Mouse (Mus musculus) midbrain, embryonic 12.5 days (tissue): ENCODE results near the gene Olfr1382. TPM values are rescaled to one million over a fixed set of nuclear protein-coding genes. Genes with fewer than 3 reads are reported as not detected.
"Not testable (repeated sequence)": the region's sequence is repeated elsewhere in the genome, so short reads cannot be mapped to it uniquely, and the experiment has no call there.

ENCODE experiments used
- ATAC-seq: fragments of 200-750 bp; cut with Nextera tagmentation; 2 replicates; pipeline ENCODE4 v1.8.0; 2017; ENCODE audit warnings: low read depth, moderate TSS enrichment, moderate library complexity; ENCODE audit not compliant: low FRiP score
- H3K27ac ChIP-seq: fragments of 300-500 bp; sonication (generic); replicated peaks from 2 replicates; pipeline ENCODE4 v1.5.1; 2016; ENCODE audit warnings: mild to moderate bottlenecking
- H3K27me3 ChIP-seq: fragments of 300-500 bp; sonication (generic); 2 replicates; pipeline ENCODE4 v1.6.1; 2016; ENCODE audit warnings: mild to moderate bottlenecking
- H3K36me3 ChIP-seq: fragments of 300-500 bp; sonication (generic); 2 replicates; pipeline ENCODE4 v1.6.1; 2016
- H3K4me1 ChIP-seq: fragments of 300-500 bp; sonication (generic); 2 replicates; pipeline ENCODE4 v1.6.1; 2016
- H3K4me2 ChIP-seq: fragments of 300-500 bp; sonication (generic); replicated peaks from 2 replicates; pipeline ENCODE4 v1.6.1; 2016; ENCODE audit warnings: mild to moderate bottlenecking, moderate library complexity
- H3K4me3 ChIP-seq: fragments of 300-500 bp; sonication (generic); 2 replicates; pipeline ENCODE4 v1.5.1; 2016; ENCODE audit warnings: mild to moderate bottlenecking
- H3K9ac ChIP-seq: fragments of 300-500 bp; sonication (generic); replicated peaks from 2 replicates; pipeline ENCODE4 v1.6.1; 2016; ENCODE audit warnings: mild to moderate bottlenecking, moderate library complexity
- H3K9me3 ChIP-seq: fragments of 300-500 bp; sonication (generic); 2 replicates; pipeline ENCODE4 v1.6.1; 2016; ENCODE audit warnings: mild to moderate bottlenecking
- WGBS: fragments of 180-500 bp; shearing (Covaris S2); methylation state at CpG from one replicate; pipeline ENCODE4 v1.1.7; 2016; 5-methylcytosine and 5-hydroxymethylcytosine counted together
- polyA plus RNA-seq: library from polyadenylated mRNA; unstranded; fragments of >200 nt; fragmentation: Nextera tagmentation; extraction: Ambion mirVana; gene quantifications from 2 replicates; pipeline ENCODE4 v1.2.1, GENCODE M21; 2016

The Olfr1382 gene
- not detected in 2 replicates for polyA plus RNA-seq

DNA sequence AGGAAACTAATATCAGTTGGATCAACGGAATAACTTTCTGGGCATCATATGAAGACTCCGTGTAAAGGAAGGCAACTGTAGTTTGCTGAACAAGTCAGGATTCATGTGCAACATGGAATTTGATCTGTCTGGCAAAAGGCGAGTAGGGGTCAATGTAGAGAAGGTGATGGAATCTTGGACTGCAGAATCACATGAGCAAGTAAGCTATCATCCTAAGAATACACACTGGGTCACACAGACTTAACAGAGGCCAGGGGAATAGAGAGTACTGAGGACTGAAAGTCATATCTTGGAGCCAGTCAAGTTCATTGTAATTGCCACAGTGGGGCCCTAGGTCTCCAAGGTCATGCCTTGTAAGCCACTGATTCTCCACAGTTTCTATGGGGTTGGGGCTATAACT, at the start of gene Olfr1382:
Olfr1382 (plus strand) TSS at position 301 of the 400 bp plus-strand sequence.
- Histone ChIP-seq H3K27ac (no peak within 1 kb of the TSS), H3K4me1 (no peaks in the 10 kb centered on the region), H3K36me3 (no peaks in the 10 kb centered on the region), H3K4me3 (no peak within 1 kb of the TSS), H3K27me3 (no peaks in the 10 kb centered on the region), H3K9ac (no peak within 1 kb of the TSS), H3K9me3 (no peaks in the 10 kb centered on the region), H3K4me2 (no peak within 1 kb of the TSS)
- 87% methylated on average over 3 of the region's 3 CpGs for WGBS
- ATAC-seq: no peak

DNA sequence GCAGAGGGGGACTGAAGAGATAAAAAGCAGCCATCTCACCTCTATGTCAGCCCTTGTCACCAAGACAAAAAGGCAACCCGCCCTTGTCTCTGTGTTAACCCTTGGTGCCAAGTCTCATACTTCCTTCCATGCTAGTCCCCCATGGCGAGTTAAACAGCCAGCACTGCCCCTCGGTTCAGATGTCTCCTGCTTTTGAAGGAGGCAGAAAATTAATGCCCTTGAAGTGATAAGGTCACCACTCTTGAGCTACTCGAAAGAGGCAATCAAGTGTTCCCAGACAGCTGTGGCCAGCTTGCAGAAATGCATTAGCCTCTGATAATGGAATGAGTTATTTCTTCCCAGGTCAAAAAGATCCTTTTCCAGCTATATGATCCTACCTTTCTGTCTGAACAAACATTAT, 42.1 kb upstream of the Olfr1382 start:
- Histone ChIP-seq H3K4me2 (no peak overlapping the region), H3K9ac (no peak overlapping the region), H3K36me3 (no peaks in the 10 kb centered on the region), H3K4me3 (no peak overlapping the region), H3K4me1 (no peaks in the 10 kb centered on the region), H3K27me3 (no peaks in the 10 kb centered on the region), H3K9me3 (no peaks in the 10 kb centered on the region), H3K27ac (no peak overlapping the region)
- no peak for ATAC-seq
- WGBS: 66% methylated on average over 4 of the region's 4 CpGs

DNA sequence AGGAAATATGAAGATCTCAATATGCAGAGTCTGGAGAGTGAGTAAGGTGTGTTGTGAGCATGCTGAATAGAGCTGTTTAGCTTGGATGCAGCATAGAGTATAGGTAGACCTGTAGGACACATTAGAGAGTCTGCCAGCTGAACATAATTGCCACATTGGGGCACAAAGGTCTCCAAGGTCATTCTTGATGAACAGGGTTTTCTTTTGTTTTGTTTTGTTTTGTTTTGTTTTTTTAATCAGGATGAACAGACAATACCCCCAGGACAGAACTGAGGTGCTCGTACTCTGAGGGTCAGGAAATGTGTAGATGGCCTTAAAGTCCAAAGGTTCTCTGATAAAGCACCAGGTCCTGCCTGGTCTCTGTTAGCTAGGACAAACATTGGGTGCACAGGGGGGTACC, 39.3 kb upstream of the Olfr1382 start, which contains the start of gene Olfr1385:
Olfr1385 (plus strand) TSS at position 301 of the 400 bp plus-strand sequence.
- not testable (repeated sequence) for H3K27me3 ChIP-seq, H3K4me2 ChIP-seq, H3K9me3 ChIP-seq, H3K36me3 ChIP-seq, H3K9ac ChIP-seq, H3K4me3 ChIP-seq, ATAC-seq, H3K27ac ChIP-seq, H3K4me1 ChIP-seq
- 71% methylated on average over 1 of the region's 1 CpGs for WGBS

DNA sequence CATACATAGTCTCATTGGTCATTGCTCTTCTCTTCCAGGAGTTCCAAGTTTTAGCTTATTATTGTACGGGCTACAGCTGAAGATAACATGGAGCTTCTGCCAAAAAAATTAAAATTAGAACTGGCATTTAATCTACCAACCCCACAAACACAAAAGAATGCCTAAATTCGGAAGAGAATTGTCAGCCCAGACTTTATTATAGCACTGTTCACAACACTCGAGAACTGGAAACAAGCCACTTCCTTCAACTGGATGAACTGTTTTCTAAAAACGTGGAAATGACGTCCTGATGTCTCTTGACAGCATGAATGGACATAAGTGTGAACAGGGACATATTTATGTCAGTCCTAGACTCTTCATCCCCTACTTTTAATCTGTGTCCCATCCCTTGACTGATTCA, 10.0 kb upstream of the Olfr1382 start:
- Histone ChIP-seq H3K4me1 (no peaks in the 10 kb centered on the region), H3K4me3 (no peak overlapping the region), H3K36me3 (no peaks in the 10 kb centered on the region), H3K9ac (no peak overlapping the region), H3K4me2 (no peak overlapping the region), H3K27ac (no peak overlapping the region), H3K27me3 (no peaks in the 10 kb centered on the region), H3K9me3 (no peaks in the 10 kb centered on the region)
- ATAC-seq: no peak
- WGBS: 78% methylated on average over 5 of the region's 5 CpGs

DNA sequence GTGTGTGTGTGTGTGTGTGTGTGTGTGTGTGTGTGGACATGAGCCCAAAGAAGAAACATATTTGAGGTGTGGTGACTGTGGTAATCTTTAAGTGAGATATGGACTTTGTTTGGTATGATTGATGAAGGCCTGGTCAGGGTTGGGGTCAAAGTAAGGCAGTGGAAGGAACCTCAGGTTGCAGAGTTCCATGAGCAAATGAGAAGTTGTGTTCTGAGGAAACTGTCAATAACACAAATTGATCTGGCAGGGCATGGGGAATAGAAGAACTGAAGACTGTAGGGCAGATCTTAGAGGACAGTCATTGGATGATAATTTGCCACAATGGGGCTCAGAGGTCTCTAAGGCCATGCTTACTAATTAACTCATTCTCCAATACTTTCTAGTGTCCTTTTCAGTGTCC, 8.7 kb upstream of the Olfr1382 start, which contains the start of gene Olfr1383:
Olfr1383 (plus strand) TSS at position 301 of the 400 bp plus-strand sequence.
- no peaks in the 10 kb centered on the region for H3K27me3 ChIP-seq
- no peaks in the 10 kb centered on the region for H3K4me1 ChIP-seq
- H3K36me3 ChIP-seq: no peaks in the 10 kb centered on the region
- no peak within 1 kb of the TSS for H3K4me2 ChIP-seq
- no peak within 1 kb of the TSS for H3K27ac ChIP-seq
- no peak within 1 kb of the TSS for H3K4me3 ChIP-seq
- no peak for ATAC-seq
- no peaks in the 10 kb centered on the region for H3K9me3 ChIP-seq
- H3K9ac ChIP-seq: no peak within 1 kb of the TSS

DNA sequence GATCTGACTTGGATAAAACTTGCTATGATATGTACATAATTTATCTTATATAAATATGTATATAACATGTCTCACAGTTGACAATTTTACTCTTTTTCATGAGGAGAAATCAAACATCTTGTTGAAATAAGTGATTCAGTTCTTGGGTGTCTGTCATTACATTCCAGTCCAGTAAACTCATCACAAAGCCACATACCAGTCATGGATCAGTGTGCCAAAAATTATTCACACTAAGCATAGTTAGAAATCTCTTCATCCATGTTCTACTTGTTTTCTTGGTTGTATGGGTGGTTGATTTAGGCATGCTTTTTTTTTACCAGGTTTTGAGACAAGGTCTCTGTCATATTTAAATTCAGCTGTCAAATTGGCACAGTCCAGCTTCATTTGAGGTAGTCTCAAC, 4.7 kb downstream of the Olfr1382 start:
- ATAC-seq: no peak
- H3K4me1 ChIP-seq: no peaks in the 10 kb centered on the region
- H3K36me3 ChIP-seq: no peaks in the 10 kb centered on the region
- H3K9me3 ChIP-seq: no peaks in the 10 kb centered on the region
- no peak overlapping the region for H3K27ac ChIP-seq
- no peaks in the 10 kb centered on the region for H3K27me3 ChIP-seq
- H3K4me3 ChIP-seq: no peak overlapping the region
- H3K4me2 ChIP-seq: no peak overlapping the region
- no peak overlapping the region for H3K9ac ChIP-seq

DNA sequence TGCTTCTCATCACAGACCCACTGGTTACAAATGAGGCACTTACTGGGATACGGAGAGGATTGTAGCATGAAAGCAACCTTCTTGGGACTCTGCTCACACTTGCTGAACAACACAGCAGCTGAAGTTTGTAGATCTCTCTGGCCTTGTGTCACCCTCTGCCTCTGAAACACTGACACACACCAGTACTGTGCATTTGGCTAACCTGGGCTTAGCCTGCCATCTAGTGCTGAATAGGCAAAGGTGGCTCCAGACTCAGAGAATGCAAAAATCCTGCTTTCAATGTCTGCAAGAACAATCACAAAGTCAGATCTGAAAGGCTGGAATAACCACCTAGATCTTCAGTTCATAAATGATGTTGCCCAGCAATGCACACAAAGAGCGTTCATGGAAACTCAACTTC, 8.6 kb downstream of the Olfr1382 start:
- not testable (repeated sequence) for H3K27me3 ChIP-seq, H3K4me1 ChIP-seq
- WGBS: 98% methylated on average over 2 of the region's 2 CpGs

DNA sequence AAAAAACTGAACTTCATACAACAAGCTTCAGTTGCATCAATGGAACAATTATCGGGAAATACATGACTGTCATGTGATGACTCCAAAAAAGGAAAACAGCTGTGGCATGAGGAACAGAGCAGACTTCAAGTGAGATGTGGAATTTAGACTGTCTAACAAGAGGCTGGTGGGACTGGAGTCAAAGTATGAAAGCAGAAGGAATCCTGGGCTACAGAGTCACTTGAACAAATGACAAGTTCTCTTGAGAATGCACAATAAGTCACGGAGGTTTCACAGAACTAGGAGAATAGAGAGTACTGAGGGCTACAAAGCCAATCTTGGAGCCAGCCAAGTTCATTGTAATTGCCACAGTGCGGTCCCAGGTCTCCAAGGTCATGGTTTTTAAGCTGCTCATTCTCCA, 15.1 kb downstream of the Olfr1382 start, which contains the start of gene Olfr1381:
Olfr1381 (plus strand) TSS at position 301 of the 400 bp plus-strand sequence.
- H3K36me3 ChIP-seq, H3K9me3 ChIP-seq, H3K4me1 ChIP-seq, H3K4me2 ChIP-seq, H3K27ac ChIP-seq, ATAC-seq, H3K4me3 ChIP-seq, H3K27me3 ChIP-seq, H3K9ac ChIP-seq: not testable (repeated sequence)
- WGBS: 69% methylated on average over 3 of the region's 3 CpGs

More for the DNA sequence above, 8.6 kb downstream of the Olfr1382 start:
- H3K4me2 ChIP-seq, H3K36me3 ChIP-seq, H3K9ac ChIP-seq, H3K27ac ChIP-seq, H3K4me3 ChIP-seq, ATAC-seq, H3K9me3 ChIP-seq: not testable (repeated sequence)

DNA sequence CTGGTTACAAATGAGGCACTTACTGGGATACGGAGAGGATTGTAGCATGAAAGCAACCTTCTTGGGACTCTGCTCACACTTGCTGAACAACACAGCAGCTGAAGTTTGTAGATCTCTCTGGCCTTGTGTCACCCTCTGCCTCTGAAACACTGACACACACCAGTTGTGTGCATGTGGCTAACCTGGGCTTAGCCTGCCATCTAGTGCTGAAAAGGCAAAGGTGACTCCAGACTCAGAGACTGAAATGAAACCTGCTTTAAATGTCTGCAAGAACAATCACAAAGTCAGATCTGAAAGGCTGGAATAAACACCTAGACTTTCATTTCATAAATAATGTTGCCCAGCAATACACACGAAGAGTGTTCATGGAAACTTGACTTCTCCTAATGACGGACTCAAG, 26.0 kb downstream of the Olfr1382 start:
- not testable (repeated sequence) for H3K9me3 ChIP-seq, H3K9ac ChIP-seq, H3K27ac ChIP-seq, ATAC-seq, H3K4me3 ChIP-seq, H3K36me3 ChIP-seq, H3K4me1 ChIP-seq, H3K4me2 ChIP-seq, H3K27me3 ChIP-seq
- 90% methylated on average over 3 of the region's 3 CpGs for WGBS

DNA sequence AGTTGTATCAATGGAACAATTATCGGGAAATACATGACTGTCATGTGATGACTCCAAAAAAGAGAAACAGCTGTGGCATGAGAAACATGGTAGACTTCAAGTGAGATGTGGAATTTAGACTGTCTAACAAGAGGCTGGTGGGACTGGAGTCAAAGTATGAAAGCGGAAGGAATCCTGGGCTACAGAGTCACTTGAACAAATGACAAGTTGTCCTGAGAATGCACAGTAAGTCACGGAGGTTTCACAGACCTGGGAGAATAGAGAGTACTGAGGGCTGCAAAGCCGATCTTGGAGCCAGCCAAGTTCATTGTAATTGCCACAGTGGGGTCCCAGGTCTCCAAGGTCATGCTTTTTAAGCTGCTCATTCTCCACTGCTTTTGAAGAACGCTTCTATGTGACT, 28.5 kb downstream of the Olfr1382 start, which contains the start of gene Olfr1380:
Olfr1380 (plus strand) TSS at position 301 of the 400 bp plus-strand sequence.
- not testable (repeated sequence) for H3K9ac ChIP-seq, H3K9me3 ChIP-seq, H3K27me3 ChIP-seq, ATAC-seq, H3K4me3 ChIP-seq, H3K27ac ChIP-seq, H3K4me2 ChIP-seq, H3K4me1 ChIP-seq, H3K36me3 ChIP-seq
- WGBS: 66% methylated on average over 5 of the region's 5 CpGs

DNA sequence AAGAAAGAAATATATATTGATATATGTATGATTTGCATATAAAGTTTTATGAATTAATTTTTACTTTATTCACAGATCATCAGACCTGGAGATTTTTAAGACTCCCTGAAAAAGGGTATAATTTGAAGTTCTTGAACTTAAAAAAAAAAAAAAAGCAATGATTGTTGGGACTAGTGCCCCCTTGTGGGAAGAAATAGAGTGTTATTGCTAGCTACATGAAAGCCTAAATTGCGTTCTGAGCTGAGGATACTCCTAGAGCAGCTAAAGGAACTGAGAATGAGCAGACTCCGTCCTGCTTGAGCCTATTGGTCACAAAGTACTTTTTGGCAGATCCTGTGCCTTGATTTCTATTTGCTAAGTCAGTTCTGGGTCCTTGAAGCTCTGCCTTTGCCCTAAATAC, 47.0 kb downstream of the Olfr1382 start:
- not testable (repeated sequence) for H3K4me1 ChIP-seq, H3K27me3 ChIP-seq, H3K27ac ChIP-seq, H3K36me3 ChIP-seq, ATAC-seq, H3K9ac ChIP-seq, H3K4me3 ChIP-seq, H3K9me3 ChIP-seq, H3K4me2 ChIP-seq
- 37% methylated on average over 2 of the region's 2 CpGs for WGBS

DNA sequence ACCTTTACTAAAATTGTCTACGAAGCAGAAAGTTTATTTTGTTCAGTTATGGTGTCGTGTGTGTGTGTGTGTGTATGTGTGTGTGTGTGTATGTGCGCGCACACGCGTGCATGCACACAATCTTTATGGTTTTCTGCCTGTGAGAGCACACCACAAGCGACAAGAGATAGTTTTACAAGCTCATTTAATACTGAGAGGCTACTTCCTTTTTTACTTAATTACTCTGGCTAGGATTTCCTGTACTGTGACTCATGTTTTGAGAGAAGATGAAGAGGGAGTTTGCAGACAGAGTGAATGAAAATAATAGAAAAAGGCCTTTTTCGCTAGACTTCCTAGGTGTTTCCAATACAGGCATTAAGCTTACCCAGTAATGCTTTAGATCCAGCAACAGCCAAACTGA, 52.4 kb downstream of the Olfr1382 start:
- not testable (repeated sequence) for H3K27ac ChIP-seq, H3K4me1 ChIP-seq, H3K36me3 ChIP-seq, H3K9me3 ChIP-seq, H3K9ac ChIP-seq, H3K4me2 ChIP-seq, H3K4me3 ChIP-seq, H3K27me3 ChIP-seq, ATAC-seq
- 90% methylated on average over 8 of the region's 8 CpGs for WGBS
